Mouse (Mus musculus) ES-E14 (cell line): ENCODE results near the gene Hemgn. TPM values are rescaled to one million over a fixed set of nuclear protein-coding genes. Genes with fewer than 3 reads are reported as not detected.

Experiments
- DNase-seq: peaks from one replicate; pipeline ENCODE4 v3.0.0-alpha.2; 2013; ENCODE audit warnings: low read depth, low spot score
- H3K27ac ChIP-seq: 2 replicates; pipeline ENCODE4 v1.5.1; 2012; ENCODE audit warnings: low read depth, mild to moderate bottlenecking, low read length, moderate library complexity, mixed read lengths; ENCODE audit not compliant: poor library complexity, insufficient read depth, severe bottlenecking
- H3K36me3 ChIP-seq: 2 replicates; pipeline ENCODE4 v1.6.1; 2012; ENCODE audit warnings: mild to moderate bottlenecking, low read length, moderate library complexity, mixed read lengths; ENCODE audit not compliant: control insufficient read depth, poor library complexity, insufficient read depth, severe bottlenecking
- H3K4me1 ChIP-seq, 2 experiments: fragments of 150-350 bp in 1 of 2; sonication (generic) in 1 of 2; 2 replicates each; pipeline ENCODE4 v1.6.1; 2012; ENCODE audit warnings: low read length in 2 of 2, mild to moderate bottlenecking in 1 of 2, mixed read lengths in 1 of 2; ENCODE audit not compliant: control insufficient read depth in 2 of 2, insufficient read depth in 2 of 2, poor library complexity in 1 of 2
- H3K4me3 ChIP-seq, 2 experiments: fragments of 150-350 bp in 1 of 2; sonication (generic) in 1 of 2; 2 replicates each; pipeline ENCODE4 v1.5.1; 2012; ENCODE audit warnings: low read length in 2 of 2, low read depth in 1 of 2, mild to moderate bottlenecking in 1 of 2, mixed read lengths in 1 of 2; ENCODE audit not compliant: insufficient read depth in 1 of 2, poor library complexity in 1 of 2, severe bottlenecking in 1 of 2
- H3K9ac ChIP-seq: 2 replicates; pipeline ENCODE4 v1.6.1; 2012; ENCODE audit warnings: low read depth, mild to moderate bottlenecking, low read length, mixed read lengths; ENCODE audit not compliant: poor library complexity, insufficient read depth, severe bottlenecking
- H3K9me3 ChIP-seq: fragments of 150-350 bp; sonication (generic); 2 replicates; pipeline ENCODE4 v1.6.1; 2012; ENCODE audit warnings: low read depth, mild to moderate bottlenecking, low read length; ENCODE audit not compliant: control insufficient read depth, insufficient read depth
- CHD2 ChIP-seq: IDR thresholded peaks from 2 replicates; pipeline ENCODE4 v1.6.1; 2014; ENCODE audit warnings: mild to moderate bottlenecking, low read depth, low read length, inconsistent platforms
- HCFC1 ChIP-seq: IDR thresholded peaks from 2 replicates; pipeline ENCODE4 v1.6.1; 2012; ENCODE audit warnings: low read length, inconsistent platforms, borderline replicate concordance; ENCODE audit not compliant: insufficient read depth
- MAFK ChIP-seq: IDR thresholded peaks from 2 replicates; pipeline ENCODE4 v1.6.1; 2014; ENCODE audit warnings: mild to moderate bottlenecking, low read depth, low read length, inconsistent platforms; ENCODE audit not compliant: insufficient read depth
- ZC3H11A ChIP-seq: IDR thresholded peaks from 2 replicates; pipeline ENCODE4 v1.6.1; 2012; ENCODE audit warnings: low read depth, mild to moderate bottlenecking, inconsistent platforms, low read length, borderline replicate concordance
- ZNF384 ChIP-seq: IDR thresholded peaks from 2 replicates; pipeline ENCODE4 v1.6.1; 2012; ENCODE audit warnings: low read depth, low read length, inconsistent platforms
- in situ Hi-C, 2 experiments: fragments of 600-800 bp; cut with MboI; formaldehyde crosslinking; loops; one replicate each; pipeline ENCODE4 v1.15.1; 2025; ENCODE audit warnings: low sequenced_read_pairs in 2 of 2, inconsistent platforms in 1 of 2; ENCODE audit not compliant: unreplicated experiment in 2 of 2
- total RNA-seq: library from RNA; depleted of rRNA; stranded (reverse); fragments of 300-350 nt; gene quantifications from 2 replicates; pipeline ENCODE4 v1.2.3, GENCODE M21; 2012

Hemgn gene
- total RNA-seq, 1 experiment, result not detected

GRCm38 (mm10) chr4:46454097-46454864 is 41.0 kb upstream of the Hemgn start:
- Histone ChIP-seq H3K27ac (no peak overlapping the region), H3K4me3 (peak overlapping the region; percentile 64 to 95), H3K9me3 (no peaks in the 10 kb centered on the region), H3K9ac (peak overlapping the region; percentile 98; the same call in 1 of the 2 replicates), H3K4me1 (peaks cover 13 to 18% of the 10 kb centered on the region in 2 experiments; a peak in 3 of 4 replicates), H3K36me3 (peaks cover 9% of the 10 kb centered on the region)
- in situ Hi-C loops, result no loop called here
- no peak for DNase-seq
- TF ChIP-seq MAFK (peak; percentile 48; the same call in 1 of the 2 replicates), HCFC1 (no peak), ZNF384 (peak; percentile 42; the same call in 1 of the 2 replicates)

- no peaks in the 10 kb centered on the region for H3K9me3 ChIP-seq
- H3K9ac ChIP-seq, result peak overlapping the region; percentile 98
- DNase-seq, result no peak
- TF ChIP-seq ZC3H11A (no peak), CHD2 (no peak), MAFK (no peak), HCFC1 (no peak), ZNF384 (no peak)
- peaks cover 13 to 17% of the 10 kb centered on the region in 2 experiments; a peak in 3 of 4 replicates for H3K4me1 ChIP-seq
- peak overlapping the region; percentile 96; the same call in 1 of the 2 replicates for H3K27ac ChIP-seq
- peaks cover 6% of the 10 kb centered on the region for H3K36me3 ChIP-seq
- in situ Hi-C loops, result no loop called here
- H3K4me3 ChIP-seq, result peak overlapping the region; percentile 64 to 95
Measured at GRCm38 (mm10) chr4:46452855-46453719, 39.8 kb upstream of the Hemgn start.

DNA sequence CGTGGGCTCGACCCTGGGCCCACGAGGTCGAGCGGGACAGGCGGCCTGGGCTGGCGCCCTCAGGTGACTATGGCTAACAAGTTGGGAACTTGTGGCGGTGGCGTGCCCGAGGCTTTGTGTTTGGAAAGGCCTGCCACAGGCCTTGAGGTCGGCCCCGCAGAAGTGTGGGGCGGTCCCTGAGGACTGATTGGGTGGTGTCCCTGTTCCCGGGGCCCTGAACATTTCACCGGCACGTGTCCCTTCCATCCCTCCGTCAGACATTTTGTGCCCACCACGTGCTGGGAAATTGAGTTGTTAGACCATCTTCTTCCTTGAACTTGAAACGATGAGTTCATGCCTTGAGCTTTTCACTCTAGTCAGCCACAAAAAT is 39.2 kb upstream of the Hemgn start:
- Histone ChIP-seq H3K36me3 (peaks cover 5% of the 10 kb centered on the region), H3K4me3 (peak overlapping the region; percentile 64 to 95), H3K4me1 (peaks cover 13% of the 10 kb centered on the region in 2 experiments; a peak in 3 of 4 replicates), H3K9ac (peak overlapping the region; percentile 98), H3K27ac (peak overlapping the region; percentile 96), H3K9me3 (no peaks in the 10 kb centered on the region)
- DNase-seq, result peak; percentile 69
- TF ChIP-seq MAFK (no peak), CHD2 (no peak), ZC3H11A (no peak), ZNF384 (no peak), HCFC1 (no peak)
- in situ Hi-C loops, result no loop called here

DNA sequence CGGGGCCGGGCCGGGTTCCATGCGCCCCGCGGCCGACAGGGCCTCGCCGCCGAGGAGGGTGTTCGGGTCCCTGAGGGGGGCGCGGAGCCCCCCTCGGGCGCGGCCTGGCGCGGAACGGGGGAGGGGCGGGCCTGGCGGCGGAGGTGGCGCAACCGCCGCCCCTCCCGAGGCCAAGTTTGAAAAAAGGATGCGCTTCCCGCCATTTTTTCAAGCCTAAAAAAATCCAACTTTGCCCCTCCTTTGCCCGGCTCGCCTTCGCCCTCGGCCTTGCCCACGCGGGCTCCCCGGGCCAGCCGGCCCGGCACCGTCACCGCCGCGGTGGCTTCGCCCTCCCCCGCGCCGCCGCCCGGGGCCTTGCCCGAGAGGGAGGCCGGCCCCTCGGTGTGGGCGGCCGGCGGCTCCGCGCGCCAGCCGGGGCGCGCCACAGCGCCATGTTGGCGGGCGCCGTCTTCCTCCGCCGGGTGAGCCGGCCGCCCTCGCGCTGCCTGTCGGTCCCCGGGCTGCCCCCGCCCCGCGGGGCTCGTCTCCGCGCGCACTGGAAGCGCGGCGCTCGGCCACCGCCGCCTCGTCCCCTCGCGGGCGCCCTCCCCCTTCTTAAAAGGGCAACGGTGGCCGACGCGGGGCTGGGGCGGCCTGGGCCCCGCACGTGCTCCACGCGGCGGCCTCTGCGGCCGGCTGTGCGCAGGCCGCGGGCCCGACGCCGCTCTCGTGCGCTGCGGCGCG is 38.6 kb upstream of the Hemgn start:
- Histone ChIP-seq H3K36me3 (peaks cover 4% of the 10 kb centered on the region), H3K27ac (peak overlapping the region; percentile 96), H3K4me3 (peak overlapping the region; percentile 64 to 95), H3K4me1 (peaks cover 11 to 13% of the 10 kb centered on the region in 2 experiments; a peak in 3 of 4 replicates), H3K9ac (peak overlapping the region; percentile 98), H3K9me3 (no peaks in the 10 kb centered on the region)
- DNase-seq, result no peak
- in situ Hi-C loops, result no loop called here
- TF ChIP-seq ZC3H11A (no peak), HCFC1 (no peak), MAFK (no peak), ZNF384 (no peak), CHD2 (no peak)
